Mouse (Mus musculus) kidney, embryonic 16.5 days (tissue): ENCODE data around the gene Ang. TPM values are rescaled to one million over a fixed set of nuclear protein-coding genes. Genes with fewer than 3 reads are reported as not detected.

Experiments
- ATAC-seq: fragments of 200-750 bp; cut with Nextera tagmentation; 2 replicates; pipeline ENCODE4 v1.8.0; 2017; ENCODE audit warnings: moderate TSS enrichment; ENCODE audit not compliant: low FRiP score, low TSS enrichment
- H3K27ac ChIP-seq: fragments of 300-500 bp; sonication (generic); 2 replicates; pipeline ENCODE4 v1.5.1; 2014; ENCODE audit warnings: low read length
- H3K27me3 ChIP-seq: fragments of 300-500 bp; sonication (generic); 2 replicates; pipeline ENCODE4 v1.6.1; 2014; ENCODE audit warnings: low read length, control low read depth, mixed read lengths; ENCODE audit not compliant: insufficient read depth
- H3K36me3 ChIP-seq: fragments of 300-500 bp; sonication (generic); 2 replicates; pipeline ENCODE4 v1.6.1; 2014; ENCODE audit warnings: low read length, control low read depth, mixed read lengths; ENCODE audit not compliant: insufficient read depth
- H3K4me1 ChIP-seq: fragments of 300-500 bp; sonication (generic); 2 replicates; pipeline ENCODE4 v1.6.1; 2014; ENCODE audit warnings: low read length, control low read depth, mixed read lengths; ENCODE audit not compliant: insufficient read depth
- H3K4me2 ChIP-seq: fragments of 300-500 bp; sonication (generic); replicated peaks from 2 replicates; pipeline ENCODE4 v1.6.1; 2014; ENCODE audit warnings: low read depth, low read length
- H3K4me3 ChIP-seq: fragments of 300-500 bp; sonication (generic); 2 replicates; pipeline ENCODE4 v1.5.1; 2014; ENCODE audit warnings: mild to moderate bottlenecking, low read length
- H3K9ac ChIP-seq: fragments of 300-500 bp; sonication (generic); replicated peaks from 2 replicates; pipeline ENCODE4 v1.6.1; 2014; ENCODE audit warnings: low read length
- H3K9me3 ChIP-seq: fragments of 300-500 bp; sonication (generic); 2 replicates; pipeline ENCODE4 v1.6.1; 2016; ENCODE audit warnings: low read length, control low read depth
- WGBS: fragments of 180-500 bp; shearing (Covaris S2); extraction: QIAGEN DNeasy Blood & Tissue Kit; methylation state at CpG from one replicate; pipeline ENCODE4 v1.1.7; 2014; 5-methylcytosine and 5-hydroxymethylcytosine counted together
- polyA plus RNA-seq: library from polyadenylated mRNA; unstranded; fragments of >200 nt; fragmentation: Nextera tagmentation; extraction: Ambion mirVana; gene quantifications from 2 replicates; pipeline ENCODE4 v1.2.1, GENCODE M21; 2015

The Ang gene
- 8.6 and 8.9 TPM in 2 replicates for polyA plus RNA-seq

GRCm38 (mm10) chr14:51090921-51091900 is at the start of gene Ang, which contains the start of gene Rnase4:
Gene Ang (plus strand): TSS chr14:51091150.
Gene Rnase4 (plus strand): TSS chr14:51091077.
- WGBS, result 6% methylated on average over 33 of the region's 33 CpGs

DNA sequence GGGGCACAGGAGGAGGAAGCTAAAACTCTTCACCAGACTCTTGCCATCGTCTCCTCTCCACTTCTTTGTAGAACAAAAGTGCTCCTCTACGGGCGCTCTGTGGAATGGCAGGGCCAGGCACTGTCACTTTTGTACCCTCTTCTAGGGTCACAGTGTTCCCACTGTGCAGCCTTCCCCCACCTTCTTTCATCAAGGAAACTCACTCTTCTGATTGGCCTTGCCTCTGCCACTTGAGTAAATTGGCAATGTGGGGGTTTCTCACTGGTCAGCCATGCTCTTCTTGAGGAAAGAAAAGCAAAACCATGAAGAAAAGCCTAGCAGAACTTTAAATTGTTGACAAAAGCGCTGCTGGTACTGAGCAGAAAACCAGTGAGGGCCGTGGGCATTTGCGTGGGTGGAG is 49.2 kb upstream of the Ang start, which contains the start of gene Rnase9:
Rnase9 (minus strand) TSS at position 101 of the 400 bp plus-strand sequence.
- H3K9ac ChIP-seq, result no peak within 1 kb of the TSS
- H3K36me3 ChIP-seq, result no peaks in the 10 kb centered on the region
- H3K4me1 ChIP-seq, result no peaks in the 10 kb centered on the region
- H3K4me2 ChIP-seq, result no peak within 1 kb of the TSS
- no peaks in the 10 kb centered on the region for H3K9me3 ChIP-seq
- H3K27ac ChIP-seq, result no peak within 1 kb of the TSS
- WGBS, result 74% methylated on average over 6 of the region's 6 CpGs
- ATAC-seq, result no peak
- no peaks in the 10 kb centered on the region for H3K27me3 ChIP-seq
- no peak within 1 kb of the TSS for H3K4me3 ChIP-seq

More at GRCm38 (mm10) chr14:51090921-51091900, at the start of gene Ang, which contains the start of gene Rnase4:
- Histone ChIP-seq H3K27me3 (no peaks in the 10 kb centered on the region), H3K36me3 (no peaks in the 10 kb centered on the region), H3K27ac (peak within 1 kb of the TSS; percentile 93), H3K4me1 (peaks cover 13% of the 10 kb centered on the region), H3K4me3 (peak within 1 kb of the TSS; percentile 89), H3K9ac (peak within 1 kb of the TSS; percentile 79), H3K9me3 (no peaks in the 10 kb centered on the region), H3K4me2 (peak within 1 kb of the TSS; percentile 80)
- ATAC-seq, result peak; percentile 10; the same call in 1 of the 2 replicates

DNA sequence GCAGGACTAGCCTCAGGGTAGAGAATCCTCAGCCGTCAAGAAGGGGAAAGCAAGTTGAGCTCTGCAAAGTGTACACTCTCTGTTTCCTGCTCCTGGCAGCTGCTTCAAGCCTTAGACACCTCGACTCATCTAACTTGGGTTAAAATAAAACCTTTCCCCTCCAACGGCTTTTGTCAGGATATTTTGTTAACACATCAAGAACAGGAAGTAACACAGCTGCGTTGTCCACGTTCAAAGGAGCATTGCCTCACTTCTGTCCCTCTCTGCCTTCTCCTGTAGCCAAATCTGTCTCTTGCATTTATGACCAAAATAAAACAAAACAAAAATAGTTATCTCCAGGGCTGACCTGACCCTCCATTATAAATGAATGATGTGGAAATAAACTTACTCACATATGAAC is 43.1 kb upstream of the Ang start:
- Histone ChIP-seq H3K36me3 (no peaks in the 10 kb centered on the region), H3K4me1 (no peaks in the 10 kb centered on the region), H3K4me2 (no peak overlapping the region), H3K27ac (no peak overlapping the region), H3K9ac (no peak overlapping the region), H3K4me3 (no peak overlapping the region), H3K27me3 (no peaks in the 10 kb centered on the region), H3K9me3 (no peaks in the 10 kb centered on the region)
- no peak for ATAC-seq
- 18% methylated on average over 5 of the region's 5 CpGs for WGBS

GRCm38 (mm10) chr14:51050063-51050462 is 40.9 kb upstream of the Ang start, which contains the start of gene Rnase11:
Gene Rnase11 (minus strand): TSS chr14:51050163.
- Histone ChIP-seq H3K27me3 (no peaks in the 10 kb centered on the region), H3K36me3 (no peaks in the 10 kb centered on the region), H3K4me2 (no peak within 1 kb of the TSS), H3K4me1 (0 out of 2 replicates have a peak, but pooled peaks cover 6% of the 10 kb centered on the region), H3K9me3 (no peaks in the 10 kb centered on the region), H3K27ac (no peak within 1 kb of the TSS), H3K4me3 (no peak within 1 kb of the TSS), H3K9ac (no peak within 1 kb of the TSS)
- ATAC-seq, result no peak
- 90% methylated on average over 2 of the region's 2 CpGs for WGBS

GRCm38 (mm10) chr14:51051941-51052340 is 39.0 kb upstream of the Ang start:
- no peak overlapping the region for H3K4me2 ChIP-seq
- no peak overlapping the region for H3K27ac ChIP-seq
- ATAC-seq, result 0 out of 2 replicates have a peak, but pooled peaks have one; percentile 64
- no peak overlapping the region for H3K9ac ChIP-seq
- 39% methylated on average over 5 of the region's 5 CpGs for WGBS
- H3K4me3 ChIP-seq, result no peak overlapping the region
- 0 out of 2 replicates have a peak, but pooled peaks cover 6% of the 10 kb centered on the region for H3K4me1 ChIP-seq
- no peaks in the 10 kb centered on the region for H3K27me3 ChIP-seq
- H3K9me3 ChIP-seq, result no peaks in the 10 kb centered on the region
- no peaks in the 10 kb centered on the region for H3K36me3 ChIP-seq

GRCm38 (mm10) chr14:51053176-51053575 is 37.8 kb upstream of the Ang start:
- WGBS, result 19% methylated on average over 5 of the region's 5 CpGs
- H3K4me2 ChIP-seq, result 0 out of 2 replicates have a peak overlapping the region, but pooled peaks have one; percentile 8
- H3K4me3 ChIP-seq, result no peak overlapping the region
- peak; percentile 72 for ATAC-seq
- no peaks in the 10 kb centered on the region for H3K36me3 ChIP-seq
- peaks cover 14% of the 10 kb centered on the region for H3K4me1 ChIP-seq
- no peaks in the 10 kb centered on the region for H3K27me3 ChIP-seq
- H3K9ac ChIP-seq, result no peak overlapping the region
- no peaks in the 10 kb centered on the region for H3K9me3 ChIP-seq
- peak overlapping the region; percentile 35; the same call in 1 of the 2 replicates for H3K27ac ChIP-seq

- Histone ChIP-seq H3K36me3 (no peaks in the 10 kb centered on the region), H3K27ac (peak overlapping the region; percentile 44; the same call in 1 of the 2 replicates), H3K9me3 (no peaks in the 10 kb centered on the region), H3K4me1 (peaks cover 14% of the 10 kb centered on the region), H3K27me3 (no peaks in the 10 kb centered on the region), H3K9ac (no peak overlapping the region), H3K4me3 (no peak overlapping the region), H3K4me2 (0 out of 2 replicates have a peak overlapping the region, but pooled peaks have one; percentile 9)
- WGBS, result 60% methylated on average over 13 of the region's 13 CpGs
- ATAC-seq, result no peak
Observed at GRCm38 (mm10) chr14:51054243-51055237, 36.4 kb upstream of the Ang start.

GRCm38 (mm10) chr14:51057401-51057831 is 33.5 kb upstream of the Ang start, which contains the start of gene Rnase12:
Gene Rnase12 (minus strand): TSS chr14:51057661.
- ATAC-seq, result peak; percentile 62; the same call in 1 of the 2 replicates

DNA sequence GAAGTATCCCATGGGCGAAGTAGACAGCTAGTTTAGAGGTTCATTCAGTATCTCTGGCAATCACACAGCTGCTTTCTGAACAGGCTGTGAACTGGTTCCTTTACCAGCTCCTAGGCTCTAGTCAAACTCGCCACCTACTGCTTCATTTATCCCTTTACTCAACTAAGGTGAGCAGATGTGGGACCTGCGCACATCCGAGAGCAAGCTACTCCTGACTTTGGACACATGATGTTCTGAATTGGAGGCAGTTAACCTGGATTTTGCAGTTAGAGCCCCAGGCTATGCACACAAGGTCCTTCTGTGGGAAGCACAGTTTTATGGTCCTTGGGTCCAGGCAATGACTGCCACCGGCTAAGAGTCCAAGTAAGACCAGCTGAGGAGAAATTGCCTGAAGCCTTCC is 30.2 kb upstream of the Ang start:
- Histone ChIP-seq H3K4me3 (no peak overlapping the region), H3K27me3 (no peaks in the 10 kb centered on the region), H3K27ac (no peak overlapping the region), H3K9me3 (no peaks in the 10 kb centered on the region), H3K36me3 (no peaks in the 10 kb centered on the region), H3K4me1 (peaks cover 14% of the 10 kb centered on the region), H3K4me2 (no peak overlapping the region), H3K9ac (no peak overlapping the region)
- WGBS, result 91% methylated on average over 5 of the region's 5 CpGs
- no peak for ATAC-seq

More at GRCm38 (mm10) chr14:51057401-51057831, 33.5 kb upstream of the Ang start, which contains the start of gene Rnase12:
- Histone ChIP-seq H3K4me3 (0 out of 2 replicates have a peak within 1 kb of the TSS, but pooled peaks have one; percentile 1), H3K9me3 (no peaks in the 10 kb centered on the region), H3K9ac (no peak within 1 kb of the TSS; the same call in 1 of the 2 replicates), H3K4me2 (peak within 1 kb of the TSS; percentile 38), H3K4me1 (peaks cover 15% of the 10 kb centered on the region), H3K36me3 (no peaks in the 10 kb centered on the region), H3K27me3 (no peaks in the 10 kb centered on the region), H3K27ac (peak within 1 kb of the TSS; percentile 47; the same call in 1 of the 2 replicates)
- WGBS, result 24% methylated on average over 9 of the region's 9 CpGs
